Mouse (Mus musculus) cortical plate, adult 2 months (tissue): ENCODE measurements around the gene Ndufv2.

Experiments
- CTCF ChIP-seq: fragments of 200-500 bp; IDR thresholded peaks from 2 replicates; pipeline ENCODE4 v1.5.1; 2011; ENCODE audit warnings: mild to moderate bottlenecking, control low read depth, low read length; ENCODE audit not compliant: insufficient read depth; ENCODE audit errors: extremely low read depth
- POLR2A ChIP-seq: fragments of 200-500 bp; IDR thresholded peaks from 2 replicates; pipeline ENCODE4 v1.6.1; 2011; ENCODE audit warnings: mild to moderate bottlenecking, low read length, control low read depth; ENCODE audit not compliant: insufficient read depth; ENCODE audit errors: extremely low read depth

GRCm38 (mm10) chr17:66130371-66130770 lies 29.0 kb upstream of the Ndufv2 start:
- TF ChIP-seq CTCF (no peak), POLR2A (no peak)
